Mouse (Mus musculus): ENCODE data around the gene Gm17631.
"Not testable (repeated sequence)": the region's sequence is repeated elsewhere in the genome, so short reads cannot be mapped to it uniquely, and the experiment has no call there.

Gm17631 gene

DNA sequence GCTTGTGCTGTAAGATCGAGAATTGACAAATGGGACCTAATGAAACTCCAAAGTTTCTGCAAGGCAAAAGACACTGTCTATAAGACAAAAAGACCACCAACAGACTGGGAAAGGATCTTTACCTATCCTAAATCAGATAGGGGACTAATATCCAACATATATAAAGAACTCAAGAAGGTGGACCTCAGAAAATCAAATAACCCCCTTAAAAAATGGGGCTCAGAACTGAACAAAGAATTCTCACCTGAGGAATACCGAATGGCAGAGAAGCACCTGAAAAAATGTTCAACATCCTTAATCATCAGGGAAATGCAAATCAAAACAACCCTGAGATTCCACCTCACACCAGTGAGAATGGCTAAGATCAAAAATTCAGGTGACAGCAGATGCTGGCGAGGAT lies at the start of gene Gm17631:
TSS of gene Gm17631 (plus strand) at position 301 of the 400 bp plus-strand sequence.
- DNase-seq (ENCODE audit: low spot score in 2 of 2), result not testable (repeated sequence)

GRCm38 (mm10) chr6:129817731-129818130 lies 44.7 kb upstream of the Gm17631 start:
- DNase-seq (ENCODE audit: low spot score in 2 of 2), result no peak

DNA sequence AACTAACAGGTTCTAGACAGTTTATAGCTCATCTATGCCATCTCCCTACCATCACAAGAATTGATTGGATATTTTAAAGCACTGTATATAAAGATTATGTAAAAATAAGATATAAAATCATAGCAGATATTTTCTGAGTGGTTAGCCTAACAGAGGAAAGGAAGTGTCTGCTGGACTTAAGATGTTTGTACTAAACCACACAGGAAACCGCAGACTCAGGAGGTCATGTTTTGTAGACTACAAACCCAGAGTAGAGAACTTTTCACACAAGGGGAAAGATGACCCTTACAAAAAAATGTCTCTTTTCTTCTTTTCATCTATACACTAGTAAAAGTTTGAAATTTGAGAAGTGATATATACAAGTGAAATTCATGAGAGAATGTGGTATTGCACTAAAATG lies 38.4 kb upstream of the Gm17631 start:
- no peak for DNase-seq (ENCODE audit: low spot score in 2 of 2)

GRCm38 (mm10) chr6:129825559-129825958 lies 36.9 kb upstream of the Gm17631 start:
- DNase-seq (ENCODE audit: low spot score in 2 of 2), result no peak

DNA sequence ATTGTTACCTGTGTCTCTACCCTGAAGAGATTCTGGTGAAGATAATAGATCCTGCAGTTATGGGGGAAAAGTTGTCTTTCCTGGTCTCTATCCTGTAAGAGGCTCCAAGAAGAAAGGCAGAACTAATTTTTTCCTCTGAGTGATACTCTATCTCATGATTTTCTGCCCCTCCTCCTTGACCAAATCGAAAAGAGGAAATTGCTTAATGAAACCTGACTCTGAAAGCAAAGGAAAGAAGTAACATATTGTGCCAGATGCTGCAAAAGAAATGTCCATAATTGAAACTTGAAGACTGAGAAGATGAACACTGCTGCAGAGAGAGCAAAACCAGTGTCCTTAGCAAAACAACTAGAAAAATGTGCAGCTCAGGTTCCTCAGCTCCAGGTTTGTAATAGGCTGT lies 14.1 kb downstream of the Gm17631 start, which contains the start of gene Klra17:
TSS of gene Klra17 (minus strand) at position 124 of the 400 bp plus-strand sequence.
- no peak for DNase-seq (ENCODE audit: low spot score in 2 of 2)

GRCm38 (mm10) chr6:129882525-129882924 lies 20.1 kb downstream of the Gm17631 start:
- no peak for DNase-seq (ENCODE audit: low spot score in 2 of 2)
